Mouse (Mus musculus) small intestine, adult 2 months (tissue): ENCODE results near the gene Gm14137. TPM values are rescaled to one million over a fixed set of nuclear protein-coding genes. Genes with fewer than 3 reads are reported as not detected.

ENCODE experiments used
- H3K27ac ChIP-seq: fragments of 200-500 bp; 2 replicates; pipeline ENCODE4 v1.5.1; 2012; ENCODE audit warnings: low read depth, low read length, control low read depth, inconsistent platforms; ENCODE audit not compliant: insufficient read depth
- H3K27me3 ChIP-seq: fragments of 200-500 bp; 2 replicates; pipeline ENCODE4 v1.6.1; 2012; ENCODE audit warnings: mild to moderate bottlenecking, moderate library complexity, low read length, inconsistent platforms; ENCODE audit not compliant: control insufficient read depth, insufficient read depth
- H3K36me3 ChIP-seq: fragments of 200-500 bp; 2 replicates; pipeline ENCODE4 v1.6.1; 2012; ENCODE audit warnings: mild to moderate bottlenecking, low read length, control low read depth, inconsistent platforms; ENCODE audit not compliant: control insufficient read depth, insufficient read depth
- H3K4me1 ChIP-seq: fragments of 200-500 bp; 2 replicates; pipeline ENCODE4 v1.6.1; 2012; ENCODE audit warnings: low read length, inconsistent platforms, mixed read lengths; ENCODE audit not compliant: control insufficient read depth, insufficient read depth, insufficient read length
- H3K4me3 ChIP-seq: fragments of 200-500 bp; 2 replicates; pipeline ENCODE4 v1.5.1; 2012; ENCODE audit warnings: low read depth, mild to moderate bottlenecking, control low read depth, inconsistent platforms, low read length, moderate library complexity
- CTCF ChIP-seq: fragments of 200-500 bp; IDR thresholded peaks from 2 replicates; pipeline ENCODE4 v1.5.1; 2012; ENCODE audit warnings: low read depth, mild to moderate bottlenecking, control low read depth, inconsistent platforms, low read length, moderate library complexity, mixed read lengths; ENCODE audit not compliant: insufficient replicate concordance, insufficient read length; ENCODE audit errors: extremely low read depth
- POLR2A ChIP-seq: fragments of 200-500 bp; IDR thresholded peaks from 2 replicates; pipeline ENCODE4 v1.6.1; 2012; ENCODE audit warnings: low read depth, mild to moderate bottlenecking, control low read depth, inconsistent platforms, low read length, moderate library complexity
- whole genome bisulfite sequencing: fragments of 180-500 bp; shearing (Covaris S2); methylation state at CpG from one replicate; pipeline ENCODE4 v1.1.7; 2018; 5-methylcytosine and 5-hydroxymethylcytosine counted together
- polyA plus RNA-seq: library from polyadenylated mRNA; depleted of rRNA; stranded (reverse); fragments of >200 nt; gene quantifications from 2 replicates; pipeline ENCODE4 v1.2.3, GENCODE M21; 2012

Gene Gm14137
- polyA plus RNA-seq, 1 experiment = 0.04 TPM

GRCm38 (mm10) chr2:119166901-119167865, 7.1 kb upstream of the Gm14137 start, which contains the start of gene Gchfr:
Gchfr (plus strand) TSS chr2:119167773.
- peaks cover 14% of the 10 kb centered on the region for H3K4me1 ChIP-seq
- no peaks in the 10 kb centered on the region; the same call in 1 of the 2 replicates for H3K36me3 ChIP-seq
- under 1% methylated on average over 60 of the region's 60 CpGs for WGBS
- H3K4me3 ChIP-seq = peak within 1 kb of the TSS; percentile 68
- TF ChIP-seq CTCF (no peak), POLR2A (no peak)
- H3K27ac ChIP-seq = peak within 1 kb of the TSS; percentile 92
- H3K27me3 ChIP-seq = no peaks in the 10 kb centered on the region

GRCm38 (mm10) chr2:119167866-119168256, 6.4 kb upstream of the Gm14137 start:
- Histone ChIP-seq H3K27ac (peak overlapping the region; percentile 11; the same call in 1 of the 2 replicates), H3K4me3 (peak overlapping the region; percentile 68), H3K36me3 (no peaks in the 10 kb centered on the region; the same call in 1 of the 2 replicates), H3K27me3 (no peaks in the 10 kb centered on the region), H3K4me1 (peaks cover 16% of the 10 kb centered on the region)
- WGBS = 5% methylated on average over 26 of the region's 26 CpGs
- TF ChIP-seq CTCF = no peak

- no peak overlapping the region for H3K4me3 ChIP-seq
- peaks cover 39% of the 10 kb centered on the region for H3K4me1 ChIP-seq
- WGBS = 91% methylated on average over 2 of the region's 2 CpGs
- no peak overlapping the region for H3K27ac ChIP-seq
- no peaks in the 10 kb centered on the region for H3K27me3 ChIP-seq
- H3K36me3 ChIP-seq = no peaks in the 10 kb centered on the region; the same call in 1 of the 2 replicates
- TF ChIP-seq CTCF = no peak
- no peak for TF ChIP-seq POLR2A
Measured at GRCm38 (mm10) chr2:119170282-119170681, 4.0 kb upstream of the Gm14137 start.

- H3K4me3 ChIP-seq = no peak overlapping the region
- no peak for TF ChIP-seq CTCF
- no peak for TF ChIP-seq POLR2A
- H3K27me3 ChIP-seq = no peaks in the 10 kb centered on the region
- 84% methylated on average over 8 of the region's 8 CpGs for WGBS
- no peak overlapping the region for H3K27ac ChIP-seq
- no peaks in the 10 kb centered on the region; the same call in 1 of the 2 replicates for H3K36me3 ChIP-seq
- H3K4me1 ChIP-seq = peaks cover 46% of the 10 kb centered on the region
Measured at GRCm38 (mm10) chr2:119171574-119171973, 2.7 kb upstream of the Gm14137 start.

- Histone ChIP-seq H3K36me3 (no peaks in the 10 kb centered on the region; the same call in 1 of the 2 replicates), H3K27ac (no peak overlapping the region), H3K27me3 (no peaks in the 10 kb centered on the region), H3K4me3 (no peak overlapping the region), H3K4me1 (peaks cover 40% of the 10 kb centered on the region)
- WGBS = 83% methylated on average over 7 of the region's 7 CpGs
- TF ChIP-seq CTCF (no peak), POLR2A (no peak)
Measured at GRCm38 (mm10) chr2:119172446-119172845, 1.9 kb upstream of the Gm14137 start.

GRCm38 (mm10) chr2:119172862-119173576, 1.3 kb upstream of the Gm14137 start:
- no peaks in the 10 kb centered on the region for H3K27me3 ChIP-seq
- H3K27ac ChIP-seq = no peak overlapping the region
- TF ChIP-seq POLR2A (no peak), CTCF (no peak)
- H3K4me1 ChIP-seq = peaks cover 36% of the 10 kb centered on the region
- 20% methylated on average over 13 of the region's 13 CpGs for WGBS
- no peak overlapping the region for H3K4me3 ChIP-seq
- no peaks in the 10 kb centered on the region; the same call in 1 of the 2 replicates for H3K36me3 ChIP-seq
